Mouse (Mus musculus): ENCODE data around the gene Cmtm6. TPM values are rescaled to one million over a fixed set of nuclear protein-coding genes. Genes with fewer than 3 reads are reported as not detected.

Cmtm6 gene
- polyA plus RNA-seq, 1 experiment from 2014 or later = 21.9 TPM

DNA sequence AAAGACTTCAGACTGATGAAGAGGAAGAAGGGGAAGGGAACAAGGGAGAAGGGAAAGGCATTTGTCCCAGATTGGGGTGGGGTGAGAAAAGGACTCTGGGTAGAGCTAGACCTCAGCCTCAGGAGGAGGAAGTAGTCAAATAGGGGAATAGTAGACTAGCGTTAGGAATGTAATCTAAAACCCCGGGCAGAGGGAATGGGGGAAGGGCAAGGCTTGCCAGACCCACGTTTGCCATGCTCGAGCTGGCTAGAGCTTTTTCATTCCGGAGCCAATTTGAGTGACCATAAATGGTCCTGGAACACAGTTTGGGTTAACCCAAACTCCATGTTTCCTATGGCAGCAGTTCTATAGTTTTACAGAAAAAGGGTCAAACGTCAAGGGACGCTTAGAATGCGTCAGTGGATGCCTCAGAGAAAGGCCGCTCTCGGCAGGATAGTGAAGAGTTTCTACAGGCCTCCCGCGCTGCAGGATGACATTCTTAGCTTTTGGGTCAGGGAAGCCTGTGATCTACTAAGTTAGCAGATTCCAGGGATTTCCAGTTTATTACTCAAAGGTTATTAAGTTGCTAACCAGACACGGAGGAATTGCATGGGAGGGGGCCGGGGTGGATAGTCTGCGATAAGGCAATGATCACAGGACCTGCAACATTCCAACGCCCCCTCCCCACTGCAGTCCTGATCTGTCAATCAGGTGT, 54.7 kb downstream of the Cmtm6 start:
- Histone ChIP-seq H3K36me3 (no peaks in the 10 kb centered on the region), H3K4me3 (replicated peaks) (no peak overlapping the region), H3K9me3 (replicated peaks) (no peaks in the 10 kb centered on the region), H3K9ac (no peak overlapping the region), H3K4me1 (replicated peaks) (peaks cover 38% of the 10 kb centered on the region), H3K4me2 (no peak overlapping the region; the same call in 1 of the 2 replicates), H3K27ac (no peak overlapping the region), H3K27me3 (0 out of 2 replicates have a peak, but pooled peaks cover 3% of the 10 kb centered on the region)
- ATAC-seq (ENCODE audit: low read depth) = no peak
- no peak for DNase-seq
- WGBS (ENCODE audit: insufficient replicate concordance) = 26% methylated on average over 16 of the region's 16 CpGs

GRCm38 (mm10) chr9:114787134-114787533, 56.2 kb downstream of the Cmtm6 start:
- WGBS (ENCODE audit: insufficient replicate concordance) = 75% methylated on average over 5 of the region's 5 CpGs
- H3K9ac ChIP-seq = no peak overlapping the region
- H3K4me1 ChIP-seq (replicated peaks) = peaks cover 23% of the 10 kb centered on the region
- H3K4me2 ChIP-seq = no peak overlapping the region
- no peaks in the 10 kb centered on the region for H3K36me3 ChIP-seq
- DNase-seq = no peak
- H3K9me3 ChIP-seq (replicated peaks) = no peaks in the 10 kb centered on the region
- no peaks in the 10 kb centered on the region for H3K27me3 ChIP-seq
- H3K4me3 ChIP-seq (replicated peaks) = no peak overlapping the region
- no peak for ATAC-seq (ENCODE audit: low read depth)
- 0 out of 2 replicates have a peak overlapping the region, but pooled peaks have one; percentile 29 for H3K27ac ChIP-seq

DNA sequence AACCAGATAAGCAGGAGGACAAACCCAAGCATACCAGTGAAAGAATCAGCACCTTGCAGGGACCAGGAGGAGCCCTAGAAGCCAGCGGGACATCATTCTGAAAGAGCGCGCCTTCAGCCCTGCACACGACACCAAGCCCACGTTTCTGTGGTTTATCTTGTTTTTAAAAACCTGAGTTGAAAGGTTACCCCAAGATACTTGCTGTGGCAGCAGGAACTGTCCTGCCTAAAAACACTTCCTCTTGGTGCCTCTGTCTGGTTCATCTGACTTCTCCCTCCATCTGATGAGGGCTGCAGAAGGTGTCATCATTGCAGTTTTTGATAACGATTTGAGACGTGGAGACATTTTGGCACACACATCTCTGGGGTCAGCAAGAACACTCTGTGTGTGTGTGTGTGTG, 56.8 kb downstream of the Cmtm6 start:
- no peak for ATAC-seq (ENCODE audit: low read depth)
- H3K27me3 ChIP-seq = no peaks in the 10 kb centered on the region
- 31% methylated on average over 7 of the region's 7 CpGs for WGBS (ENCODE audit: insufficient replicate concordance)
- no peaks in the 10 kb centered on the region for H3K9me3 ChIP-seq (replicated peaks)
- no peak overlapping the region for H3K4me2 ChIP-seq
- DNase-seq = no peak
- H3K27ac ChIP-seq = 0 out of 2 replicates have a peak overlapping the region, but pooled peaks have one; percentile 29
- H3K36me3 ChIP-seq = no peaks in the 10 kb centered on the region
- H3K4me1 ChIP-seq (replicated peaks) = peaks cover 19% of the 10 kb centered on the region
- H3K4me3 ChIP-seq (replicated peaks) = no peak overlapping the region
- H3K9ac ChIP-seq = no peak overlapping the region

GRCm38 (mm10) chr9:114788697-114789096, 57.8 kb downstream of the Cmtm6 start:
- DNase-seq = no peak
- 45% methylated on average over 8 of the region's 8 CpGs for WGBS (ENCODE audit: insufficient replicate concordance)

DNA sequence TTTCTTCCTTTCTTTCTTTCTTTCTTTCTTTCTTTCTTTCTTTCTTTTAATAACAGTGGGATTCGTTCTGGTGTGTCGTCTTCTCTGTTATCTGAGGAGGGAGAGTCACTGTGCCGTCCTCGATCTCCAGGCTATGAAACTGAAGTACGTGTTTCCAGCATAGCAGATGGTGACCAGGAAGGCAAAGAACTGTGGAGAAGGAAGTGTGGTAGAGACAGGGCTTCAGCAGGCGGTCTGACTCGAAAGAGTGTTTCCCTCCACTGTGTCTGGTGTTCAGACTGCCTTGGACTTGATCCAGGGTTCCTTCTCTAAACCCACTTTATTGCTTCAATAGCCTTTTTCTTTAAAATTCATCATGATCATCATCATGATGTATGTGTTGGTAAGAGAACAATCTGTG, 58.6 kb downstream of the Cmtm6 start:
- no peak overlapping the region for H3K4me2 ChIP-seq
- no peaks in the 10 kb centered on the region for H3K9me3 ChIP-seq (replicated peaks)
- no peak for DNase-seq
- no peak for ATAC-seq (ENCODE audit: low read depth)
- H3K4me1 ChIP-seq (replicated peaks) = peaks cover 19% of the 10 kb centered on the region
- no peak overlapping the region for H3K4me3 ChIP-seq (replicated peaks)
- H3K9ac ChIP-seq = no peak overlapping the region
- WGBS (ENCODE audit: insufficient replicate concordance) = 28% methylated on average over 7 of the region's 7 CpGs
- H3K36me3 ChIP-seq = no peaks in the 10 kb centered on the region
- H3K27me3 ChIP-seq = no peaks in the 10 kb centered on the region
- no peak overlapping the region for H3K27ac ChIP-seq

More at GRCm38 (mm10) chr9:114788697-114789096, 57.8 kb downstream of the Cmtm6 start:
- no peak overlapping the region for H3K9ac ChIP-seq
- no peaks in the 10 kb centered on the region for H3K36me3 ChIP-seq
- peak; percentile 54 for ATAC-seq (ENCODE audit: low read depth)
- peaks cover 19% of the 10 kb centered on the region for H3K4me1 ChIP-seq (replicated peaks)
- no peaks in the 10 kb centered on the region for H3K27me3 ChIP-seq
- H3K4me2 ChIP-seq = no peak overlapping the region
- H3K4me3 ChIP-seq (replicated peaks) = no peak overlapping the region
- no peaks in the 10 kb centered on the region for H3K9me3 ChIP-seq (replicated peaks)
- no peak overlapping the region for H3K27ac ChIP-seq

DNA sequence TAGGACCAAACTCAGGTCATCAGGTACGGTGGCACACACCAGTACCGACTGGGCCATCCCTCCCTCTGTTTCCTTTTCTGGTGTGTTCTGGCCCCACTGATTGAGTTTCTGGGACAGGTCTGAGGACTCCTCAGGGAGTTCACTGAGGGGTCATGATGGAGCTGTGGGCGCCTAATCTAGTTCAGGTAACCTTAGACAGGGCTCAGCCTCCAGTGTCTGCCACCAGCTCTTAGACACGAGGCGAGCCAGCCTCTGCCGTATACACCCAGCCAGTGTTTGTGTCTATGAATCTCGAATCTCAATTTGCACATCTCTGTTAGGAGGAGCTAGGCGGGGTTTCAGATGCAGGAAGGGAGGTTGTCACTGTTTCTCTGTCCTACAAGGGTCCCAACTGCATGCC, 59.1 kb downstream of the Cmtm6 start:
- Histone ChIP-seq H3K27me3 (no peaks in the 10 kb centered on the region), H3K4me1 (replicated peaks) (peaks cover 19% of the 10 kb centered on the region), H3K36me3 (no peaks in the 10 kb centered on the region), H3K9me3 (replicated peaks) (no peaks in the 10 kb centered on the region), H3K9ac (no peak overlapping the region), H3K4me3 (replicated peaks) (no peak overlapping the region), H3K4me2 (no peak overlapping the region), H3K27ac (no peak overlapping the region)
- no peak for DNase-seq
- no peak for ATAC-seq (ENCODE audit: low read depth)
- WGBS (ENCODE audit: insufficient replicate concordance) = 63% methylated on average over 8 of the region's 8 CpGs

DNA sequence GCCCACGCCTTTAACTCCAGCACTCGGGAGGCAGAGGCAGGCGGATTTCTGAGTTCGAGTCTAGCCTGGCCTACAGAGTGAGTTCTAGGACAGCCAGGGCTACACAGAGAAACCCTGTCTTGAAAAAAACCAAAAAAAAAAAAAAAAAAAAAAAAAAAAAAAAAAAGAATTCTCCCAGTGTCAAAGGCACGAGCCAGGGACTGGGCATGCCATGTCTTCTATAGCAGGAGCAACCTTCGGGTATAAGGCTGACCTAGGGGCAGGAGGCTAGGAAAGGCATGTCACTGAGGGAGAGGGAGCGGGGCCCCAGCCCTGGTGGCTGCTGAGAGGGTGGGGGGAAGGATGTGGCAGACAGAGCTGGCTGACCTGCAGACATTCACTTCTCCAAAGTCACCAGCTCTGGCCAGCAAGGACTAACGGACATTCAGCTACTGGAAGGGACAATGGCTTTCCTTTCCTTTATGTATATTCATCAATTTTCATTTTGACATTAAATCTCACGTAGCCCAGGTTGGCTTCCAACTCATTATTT, 62.9 kb downstream of the Cmtm6 start:
- no peak overlapping the region for H3K4me2 ChIP-seq

GRCm38 (mm10) chr9:114794491-114794890, 63.6 kb downstream of the Cmtm6 start:
- no peak overlapping the region for H3K4me3 ChIP-seq (replicated peaks)
- 0 out of 2 replicates have a peak overlapping the region, but pooled peaks have one; percentile 31 for H3K9ac ChIP-seq
- H3K4me1 ChIP-seq (replicated peaks) = no peaks in the 10 kb centered on the region
- ATAC-seq (ENCODE audit: low read depth) = no peak
- 61% methylated on average over 4 of the region's 4 CpGs for WGBS (ENCODE audit: insufficient replicate concordance)
- H3K9me3 ChIP-seq (replicated peaks) = no peaks in the 10 kb centered on the region
- H3K27ac ChIP-seq = no peak overlapping the region
- H3K4me2 ChIP-seq = no peak overlapping the region
- no peaks in the 10 kb centered on the region for H3K27me3 ChIP-seq
- H3K36me3 ChIP-seq = no peaks in the 10 kb centered on the region
- no peak for DNase-seq

More for the DNA sequence above, 62.9 kb downstream of the Cmtm6 start:
- ATAC-seq (ENCODE audit: low read depth) (no peak), DNase-seq (no peak)
- Histone ChIP-seq H3K9ac (no peak overlapping the region), H3K4me1 (replicated peaks) (peaks cover 3% of the 10 kb centered on the region), H3K9me3 (replicated peaks) (no peaks in the 10 kb centered on the region), H3K27ac (no peak overlapping the region), H3K36me3 (no peaks in the 10 kb centered on the region), H3K4me3 (replicated peaks) (no peak overlapping the region), H3K27me3 (no peaks in the 10 kb centered on the region)
- WGBS (ENCODE audit: insufficient replicate concordance) = 50% methylated on average over 9 of the region's 9 CpGs

DNA sequence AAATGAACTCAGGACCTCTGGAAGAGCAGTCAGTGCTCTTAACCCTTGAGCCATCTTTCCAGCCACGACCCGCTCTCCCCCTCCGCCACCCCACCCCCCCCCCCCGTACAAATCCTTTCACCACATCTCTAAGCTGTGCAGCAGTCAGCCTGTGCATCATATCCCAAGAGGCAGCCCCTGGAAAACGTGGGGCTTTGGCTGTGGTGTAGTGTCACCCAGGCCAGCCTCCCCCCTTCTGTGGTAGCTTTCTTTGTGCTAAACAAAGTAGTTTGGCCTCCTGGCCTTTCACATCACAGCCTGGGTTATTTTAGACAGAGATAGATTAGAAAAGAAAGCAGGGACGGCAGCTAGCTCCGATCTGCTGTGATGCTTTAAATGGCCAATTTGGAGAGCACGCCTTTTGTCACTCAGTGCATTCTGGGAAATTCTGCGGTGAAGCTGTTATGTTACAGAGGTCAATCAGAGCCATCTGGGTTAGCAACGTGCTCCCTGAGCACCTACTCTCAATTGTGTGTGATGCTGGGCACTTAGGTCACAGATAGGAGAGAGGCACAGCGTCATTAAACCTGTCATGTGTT, 65.6 kb downstream of the Cmtm6 start:
- Histone ChIP-seq H3K9ac (no peak overlapping the region), H3K4me1 (replicated peaks) (no peaks in the 10 kb centered on the region), H3K4me3 (replicated peaks) (no peak overlapping the region), H3K27ac (no peak overlapping the region), H3K9me3 (replicated peaks) (no peaks in the 10 kb centered on the region), H3K36me3 (no peaks in the 10 kb centered on the region), H3K4me2 (no peak overlapping the region), H3K27me3 (no peaks in the 10 kb centered on the region; the same call in 1 of the 2 replicates)
- DNase-seq (no peak), ATAC-seq (ENCODE audit: low read depth) (no peak)
- WGBS (ENCODE audit: insufficient replicate concordance) = 57% methylated on average over 11 of the region's 11 CpGs

GRCm38 (mm10) chr9:114797329-114798004, 66.6 kb downstream of the Cmtm6 start:
- no peaks in the 10 kb centered on the region for H3K4me1 ChIP-seq (replicated peaks)
- WGBS (ENCODE audit: insufficient replicate concordance) = 49% methylated on average over 11 of the region's 11 CpGs
- no peak overlapping the region for H3K27ac ChIP-seq
- no peaks in the 10 kb centered on the region for H3K9me3 ChIP-seq (replicated peaks)
- peak; percentile 67; the same call in 1 of the 2 replicates for ATAC-seq (ENCODE audit: low read depth)
- H3K9ac ChIP-seq = no peak overlapping the region
- DNase-seq = peak; percentile 53
- H3K36me3 ChIP-seq = no peaks in the 10 kb centered on the region
- no peak overlapping the region for H3K4me3 ChIP-seq (replicated peaks)
- no peaks in the 10 kb centered on the region; the same call in 1 of the 2 replicates for H3K27me3 ChIP-seq
- no peak overlapping the region for H3K4me2 ChIP-seq

GRCm38 (mm10) chr9:114798845-114799244, 67.9 kb downstream of the Cmtm6 start:
- Histone ChIP-seq H3K27me3 (no peaks in the 10 kb centered on the region; the same call in 1 of the 2 replicates), H3K4me1 (replicated peaks) (no peaks in the 10 kb centered on the region), H3K9me3 (replicated peaks) (no peaks in the 10 kb centered on the region), H3K4me3 (replicated peaks) (no peak overlapping the region), H3K27ac (no peak overlapping the region), H3K9ac (no peak overlapping the region), H3K4me2 (no peak overlapping the region), H3K36me3 (no peaks in the 10 kb centered on the region)
- no peak for DNase-seq
- no peak for ATAC-seq (ENCODE audit: low read depth)
- 44% methylated on average over 6 of the region's 6 CpGs for WGBS (ENCODE audit: insufficient replicate concordance)
